Mouse (Mus musculus) B cell, adult 2 months (primary cell): ENCODE measurements around the gene Ndc80.
"Not testable (repeated sequence)": the region's sequence is repeated elsewhere in the genome, so short reads cannot be mapped to it uniquely, and the experiment has no call there.

Experiments
- DNase-seq, 2 experiments: peaks; one replicate each; pipeline ENCODE4 v3.0.0; 2022

Ndc80 gene

DNA sequence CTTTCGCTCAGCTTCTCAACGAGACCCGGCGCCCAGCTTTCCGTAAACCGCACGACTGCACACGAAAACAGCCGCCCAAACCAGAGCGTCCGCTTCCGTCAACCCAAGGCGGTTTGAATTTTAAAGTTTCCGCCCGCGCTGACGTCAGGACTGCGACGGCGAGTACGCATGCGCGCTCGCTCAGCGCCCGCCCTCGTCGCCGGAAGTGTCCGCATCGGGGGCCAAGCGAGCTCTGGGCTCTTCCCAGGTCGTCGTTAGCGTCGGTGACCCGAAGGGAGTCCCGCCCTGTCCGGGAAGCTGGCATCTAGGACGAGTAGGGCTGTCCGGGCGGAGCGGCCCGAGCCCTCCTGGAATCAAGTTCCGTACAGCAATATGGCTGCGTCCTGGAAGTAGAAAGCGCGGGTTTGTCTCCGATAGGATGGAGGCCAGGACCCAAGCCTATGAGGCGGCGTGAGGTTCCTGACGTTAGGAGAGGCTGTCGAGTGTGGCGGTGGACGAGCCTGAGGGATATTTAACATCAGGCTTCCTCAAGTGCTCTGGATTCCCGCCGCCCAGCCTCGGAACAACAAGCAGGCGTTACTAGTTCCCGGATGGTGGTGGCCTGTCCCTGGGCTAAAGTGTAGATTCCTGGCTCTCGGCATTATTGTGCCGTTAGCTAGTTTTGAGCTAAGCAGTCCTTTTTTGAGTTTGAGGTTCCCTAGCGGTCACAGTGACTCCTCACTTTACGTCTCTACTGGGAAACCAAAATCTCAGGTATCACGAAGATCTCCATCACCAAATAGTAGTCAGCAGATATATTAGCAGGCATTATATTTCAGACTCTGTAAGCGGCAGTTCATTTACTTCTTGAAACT lies at the start of gene Ndc80:
Ndc80 (minus strand) TSS at position 147 of the 854 bp plus-strand sequence.
- peak; percentile 90 to 93 for DNase-seq

DNA sequence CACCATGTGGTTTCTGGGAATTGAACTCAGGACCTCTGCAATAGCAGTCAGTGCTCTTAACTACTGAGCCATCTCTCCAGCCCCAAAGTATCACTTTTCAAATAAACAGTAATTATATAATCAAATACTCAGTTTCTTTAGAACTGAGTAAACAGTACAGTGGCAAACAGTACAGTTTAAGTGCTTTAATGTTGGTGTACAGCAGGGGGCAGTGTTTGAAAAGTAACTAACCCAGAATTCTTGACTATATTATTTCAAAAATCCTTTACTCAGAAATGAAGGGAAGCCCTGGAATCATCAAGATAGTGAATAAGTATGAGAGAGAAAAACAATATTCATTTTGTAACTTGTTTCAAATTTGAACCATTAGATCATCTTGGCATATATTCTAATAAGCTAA lies 35.0 kb upstream of the Ndc80 start:
- DNase-seq, result peak; percentile 66 to 73

DNA sequence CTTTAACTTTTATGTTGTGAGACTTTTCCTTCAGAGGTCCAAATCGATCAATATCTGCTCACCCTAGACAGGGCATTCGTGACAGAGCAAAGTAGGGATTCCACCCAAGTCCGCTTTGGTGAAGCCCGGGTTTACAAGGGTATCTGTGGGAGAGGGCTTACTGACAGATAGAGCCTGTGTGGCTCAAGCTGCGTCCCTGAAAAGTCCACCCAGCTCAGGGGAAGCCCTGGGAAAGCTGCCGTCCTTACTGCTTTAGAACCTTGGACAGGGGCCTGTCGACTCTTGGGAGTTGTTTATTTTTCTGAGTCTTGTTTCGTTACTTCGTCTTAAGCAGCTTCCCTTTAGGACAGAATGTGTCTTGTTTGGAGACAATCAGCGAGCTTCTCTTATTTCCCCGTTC lies 26.2 kb upstream of the Ndc80 start:
- DNase-seq, result peak; percentile 13 to 17

- peak; percentile 75 to 80 for DNase-seq
Observed at GRCm38 (mm10) chr17:71551757-71552451, 25.2 kb upstream of the Ndc80 start, which contains the start of gene Spdya. Gene Spdya, plus strand, starts transcription at chr17:71552061.

DNA sequence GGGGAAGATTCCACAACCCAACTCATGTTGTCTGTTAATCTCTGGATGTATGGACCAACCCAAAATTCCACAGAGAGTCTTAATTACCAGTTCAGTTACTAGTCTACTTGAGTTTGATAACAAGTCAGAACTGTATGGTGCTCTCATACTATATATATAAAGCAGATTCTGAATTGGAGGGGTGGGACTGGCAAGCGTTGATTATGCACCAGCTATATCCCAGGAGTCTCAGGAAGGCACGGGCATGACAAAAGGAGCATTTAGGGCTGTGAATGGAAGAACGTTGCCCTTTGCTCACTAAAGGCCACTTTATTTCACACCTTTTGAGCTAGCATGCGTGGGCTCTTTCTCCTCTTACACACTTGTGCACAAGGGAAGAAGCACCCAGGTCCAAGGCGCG lies 24.7 kb upstream of the Ndc80 start:
- DNase-seq, result no peak

GRCm38 (mm10) chr17:71548586-71548985 lies 21.9 kb upstream of the Ndc80 start:
- DNase-seq, result peak; percentile 33 to 46

- no peak for DNase-seq
Observed at GRCm38 (mm10) chr17:71537164-71537563, 10.5 kb upstream of the Ndc80 start.

- not testable (repeated sequence) for DNase-seq
Observed at GRCm38 (mm10) chr17:71535595-71535994, 8.9 kb upstream of the Ndc80 start.

- no peak for DNase-seq
Observed at GRCm38 (mm10) chr17:71528042-71528441, 1.4 kb upstream of the Ndc80 start.

DNA sequence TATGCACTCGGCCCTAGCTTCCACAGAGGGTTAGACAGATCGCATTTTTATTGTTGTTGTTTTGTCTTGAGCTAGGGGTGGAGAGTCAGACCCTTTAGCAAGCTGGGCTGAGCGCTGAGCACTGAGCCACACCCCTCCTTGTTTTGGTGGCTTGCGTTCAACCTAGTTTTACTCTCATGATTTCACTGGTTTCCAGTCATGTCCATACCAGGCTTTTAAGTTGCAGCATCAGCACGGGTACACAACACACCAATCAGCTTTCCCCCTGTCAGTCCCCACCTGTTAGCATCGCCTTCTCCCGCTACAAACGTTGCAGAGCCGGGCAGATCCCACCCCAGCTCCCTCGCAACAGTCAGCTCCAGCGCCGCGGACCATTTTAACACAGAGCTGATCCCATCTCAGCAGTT lies 352 bp downstream of the Ndc80 start:
- DNase-seq, result no peak

- DNase-seq, result no peak
Observed at GRCm38 (mm10) chr17:71510297-71510696, 16.4 kb downstream of the Ndc80 start.

- DNase-seq, result no peak
Observed at GRCm38 (mm10) chr17:71506832-71507231, 19.8 kb downstream of the Ndc80 start.

- peak; percentile 17 to 24 for DNase-seq
Observed at GRCm38 (mm10) chr17:71495784-71496183, 30.9 kb downstream of the Ndc80 start.

- DNase-seq, result no peak
Observed at GRCm38 (mm10) chr17:71491332-71491686, 35.3 kb downstream of the Ndc80 start.

- DNase-seq, result no peak
Observed at GRCm38 (mm10) chr17:71490666-71491331, 35.9 kb downstream of the Ndc80 start.

- DNase-seq, result peak; percentile 61 to 67
Observed at GRCm38 (mm10) chr17:71489703-71490461, 36.8 kb downstream of the Ndc80 start.

GRCm38 (mm10) chr17:71486231-71486851 lies 40.3 kb downstream of the Ndc80 start:
- peak; percentile 74 to 77 for DNase-seq

DNA sequence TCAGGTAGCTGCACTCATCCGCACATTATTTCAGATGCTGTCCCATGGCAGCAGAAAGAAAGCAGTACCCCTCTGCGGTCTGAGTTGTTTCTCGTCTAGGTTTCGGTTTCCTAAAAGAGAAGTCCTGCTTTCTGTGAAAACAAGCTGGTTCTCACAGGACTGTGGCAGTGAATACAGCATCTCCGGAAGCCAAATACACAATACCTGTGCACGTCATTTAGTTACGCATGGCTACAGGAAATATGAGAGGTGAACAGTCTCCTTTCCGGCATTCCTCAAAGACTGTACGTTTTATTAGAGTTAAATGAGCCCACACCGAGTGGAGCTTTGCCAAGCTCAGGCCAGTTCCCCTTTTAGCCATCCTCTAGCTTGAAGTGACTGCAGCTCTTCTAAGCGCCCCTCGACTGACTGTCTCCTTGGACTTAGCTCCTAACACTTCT lies 40.8 kb downstream of the Ndc80 start:
- DNase-seq, result peak in 1 of 2 experiments; percentile 76

GRCm38 (mm10) chr17:71484711-71485110 lies 41.9 kb downstream of the Ndc80 start:
- DNase-seq, result no peak

DNA sequence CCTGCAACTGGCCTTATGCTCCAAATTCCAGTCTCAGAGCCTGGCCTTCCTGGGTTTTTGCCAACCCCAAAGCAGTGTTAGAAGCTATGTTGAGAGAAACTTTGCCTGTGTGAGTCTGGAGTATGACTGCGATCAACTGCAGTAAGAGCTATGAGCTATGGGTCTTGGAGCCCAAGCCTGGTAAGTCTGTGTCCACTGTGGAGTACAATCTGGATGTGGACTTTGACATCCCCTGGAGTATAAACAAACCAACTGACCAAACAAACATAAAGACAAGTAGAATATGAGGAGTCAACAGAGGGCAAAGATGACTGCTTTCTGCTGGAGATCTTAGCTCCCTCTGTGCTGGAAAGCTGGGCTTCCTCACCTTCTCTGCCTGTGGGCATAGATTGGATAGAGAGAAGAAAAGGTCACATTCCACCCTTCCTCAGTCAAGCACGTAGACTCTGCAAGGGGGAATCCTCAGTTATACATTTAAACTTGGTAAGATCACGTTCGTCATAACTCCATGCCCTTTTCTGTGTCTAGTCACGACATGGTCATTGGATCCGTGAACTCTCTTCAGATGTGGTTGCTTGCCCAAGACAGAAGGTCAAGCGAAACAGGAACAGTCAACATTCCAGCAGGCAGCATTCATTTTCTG lies 43.1 kb downstream of the Ndc80 start:
- no peak for DNase-seq

DNA sequence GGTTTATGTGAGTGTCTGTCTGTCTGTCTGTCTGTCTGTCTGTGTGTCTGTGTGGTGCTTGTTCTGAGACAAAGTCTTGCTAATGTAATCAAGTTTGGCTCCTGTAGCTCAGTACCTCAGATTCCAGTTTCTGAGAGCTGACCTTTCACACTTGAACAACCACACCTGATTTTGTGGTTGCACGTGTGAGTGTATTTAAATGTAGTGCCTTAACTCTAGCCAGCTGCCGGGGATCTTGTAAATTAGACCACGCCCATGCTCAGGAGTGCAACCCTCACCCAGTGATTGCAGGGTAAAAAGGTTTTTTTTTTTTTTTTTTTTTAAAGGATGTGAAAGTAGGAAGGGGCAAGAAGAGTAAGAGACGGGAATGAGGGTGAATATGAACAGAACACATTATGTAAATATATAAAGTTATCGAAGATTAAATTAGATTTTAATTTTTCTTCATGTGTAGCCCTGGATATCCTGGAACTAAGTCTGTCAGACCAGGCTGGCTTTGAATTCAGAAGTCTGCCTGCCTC lies 47.2 kb downstream of the Ndc80 start:
- peak; percentile 66 to 68 for DNase-seq
